Mouse (Mus musculus): Measurements from ENCODE around the gene Tmem80. TPM values are rescaled to one million over a fixed set of nuclear protein-coding genes. Genes with fewer than 3 reads are reported as not detected.

Gene Tmem80
- 15.2 to 22.8 TPM (median 16.4 TPM) in 4 replicates for total RNA-seq (2023)

DNA sequence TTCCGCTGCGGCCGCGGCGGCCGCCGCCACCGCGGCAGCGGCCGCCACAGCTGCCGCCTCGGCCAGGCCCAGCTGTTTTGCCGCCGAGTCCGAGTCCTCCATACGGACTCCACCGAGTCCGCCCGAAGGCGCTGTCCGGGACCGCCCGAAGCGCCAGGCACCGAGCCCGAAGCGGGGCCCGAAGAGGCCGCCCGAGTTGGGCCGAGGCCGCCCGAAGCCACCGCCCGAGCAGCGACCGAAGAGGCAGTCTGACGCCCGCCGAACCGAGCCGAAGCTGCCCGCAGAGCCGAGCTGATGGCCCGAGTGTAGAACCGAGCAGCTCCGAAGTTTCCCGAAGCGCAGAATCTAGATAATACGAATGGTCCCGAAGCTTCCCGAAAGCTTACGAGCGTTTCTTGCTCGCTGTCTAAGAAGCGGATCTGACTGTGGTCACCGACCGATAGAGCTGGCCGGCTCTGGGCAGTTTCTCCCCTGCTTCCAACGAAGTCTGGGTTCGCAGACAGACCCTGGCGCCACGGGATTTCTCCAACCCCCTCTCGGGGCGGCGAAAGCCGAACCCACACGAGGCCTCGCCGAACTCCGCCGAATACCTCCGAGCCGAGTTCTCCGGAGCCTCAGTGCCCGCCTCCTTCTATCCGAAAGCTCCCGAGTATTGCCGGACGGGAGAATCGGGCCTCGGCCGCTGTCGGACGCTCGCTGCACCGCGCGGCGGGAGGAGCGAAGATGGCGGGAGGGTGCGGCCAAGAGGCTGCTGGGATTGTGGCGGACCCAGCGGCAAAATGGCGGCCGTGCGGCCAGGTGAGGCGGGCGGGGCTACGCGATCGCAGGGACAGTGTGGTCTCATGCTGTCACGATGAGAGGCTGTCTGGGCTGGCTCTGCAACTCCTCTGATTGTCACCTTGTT, at the start of gene Tmem80, which contains the start of gene Deaf1:
Gene Tmem80 (plus strand): TSS at position 271 of the 904 bp plus-strand sequence.
Gene Deaf1 (minus strand): TSS at position 222 of the 904 bp plus-strand sequence.

DNA sequence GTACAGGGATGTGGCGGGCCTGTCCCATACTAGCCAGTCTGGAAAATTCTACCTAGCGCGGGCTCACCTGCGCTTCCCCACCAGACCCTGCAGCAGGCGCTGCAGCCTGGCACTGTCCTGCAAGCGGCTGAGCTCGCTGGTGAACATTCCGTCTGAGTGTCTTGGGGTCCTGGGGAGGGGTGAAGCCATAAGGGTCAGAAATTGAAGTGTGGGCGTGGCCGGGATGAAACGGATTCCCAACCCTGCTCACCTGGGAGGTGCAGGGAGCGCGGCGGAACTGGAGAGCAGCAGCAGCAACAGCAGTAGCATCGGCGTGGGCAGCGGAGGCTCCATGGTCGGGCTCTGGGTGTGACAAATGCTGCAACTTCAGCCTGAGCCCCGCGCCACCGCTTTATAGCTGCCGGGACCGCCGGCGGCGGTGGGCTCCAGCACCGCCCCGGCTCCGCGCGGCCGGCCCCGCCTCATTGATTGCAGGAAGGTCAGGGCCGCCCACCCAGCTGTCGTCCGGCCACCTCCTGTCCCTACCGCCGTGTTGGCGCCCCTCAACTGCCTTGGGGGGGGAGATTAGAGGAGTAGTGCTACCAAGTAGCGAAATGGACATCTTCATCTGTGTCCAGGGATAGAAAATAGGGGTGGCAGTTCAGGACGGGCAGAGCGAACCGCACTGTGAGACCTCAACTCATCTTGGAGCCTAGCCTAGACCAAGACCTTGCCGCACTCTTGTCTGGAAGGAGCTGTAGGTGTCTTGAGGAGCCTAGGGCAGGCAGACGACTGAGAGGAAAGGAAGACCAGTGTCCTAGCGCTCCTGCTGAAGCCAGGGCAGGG, 48.6 kb upstream of the Tmem80 start, which contains the start of gene Sct:
Gene Sct (minus strand): TSS at position 368 of the 825 bp plus-strand sequence.

DNA sequence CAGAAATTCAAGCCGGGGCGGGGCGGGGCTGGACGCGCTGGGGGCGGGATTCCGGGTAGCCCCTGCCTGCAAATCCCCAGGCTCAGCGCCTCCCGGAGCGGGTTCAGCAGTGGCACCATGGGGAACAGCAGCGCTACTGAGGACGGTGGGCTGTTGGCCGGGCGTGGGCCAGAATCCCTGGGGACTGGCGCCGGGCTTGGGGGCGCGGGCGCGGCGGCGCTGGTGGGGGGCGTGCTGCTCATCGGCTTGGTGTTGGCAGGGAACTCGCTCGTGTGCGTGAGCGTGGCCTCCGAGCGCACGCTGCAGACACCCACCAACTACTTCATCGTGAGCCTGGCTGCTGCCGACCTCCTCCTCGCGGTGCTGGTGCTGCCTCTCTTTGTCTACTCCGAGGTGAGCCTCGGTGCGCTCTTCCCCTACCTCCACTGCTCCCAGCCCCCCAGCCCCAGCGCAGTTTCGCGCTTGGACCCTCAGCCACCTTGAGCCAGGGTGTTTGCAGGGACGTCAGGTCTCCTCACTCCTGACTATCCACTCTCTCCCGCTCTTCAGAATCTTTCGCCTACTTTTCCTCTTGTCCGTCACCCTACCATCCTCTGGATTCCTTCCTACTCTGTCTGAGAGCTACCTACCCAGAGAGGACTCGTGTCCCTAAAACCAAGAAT, 35.5 kb upstream of the Tmem80 start, which contains the start of gene Drd4:
Gene Drd4 (plus strand): TSS at position 86 of the 662 bp plus-strand sequence.

DNA sequence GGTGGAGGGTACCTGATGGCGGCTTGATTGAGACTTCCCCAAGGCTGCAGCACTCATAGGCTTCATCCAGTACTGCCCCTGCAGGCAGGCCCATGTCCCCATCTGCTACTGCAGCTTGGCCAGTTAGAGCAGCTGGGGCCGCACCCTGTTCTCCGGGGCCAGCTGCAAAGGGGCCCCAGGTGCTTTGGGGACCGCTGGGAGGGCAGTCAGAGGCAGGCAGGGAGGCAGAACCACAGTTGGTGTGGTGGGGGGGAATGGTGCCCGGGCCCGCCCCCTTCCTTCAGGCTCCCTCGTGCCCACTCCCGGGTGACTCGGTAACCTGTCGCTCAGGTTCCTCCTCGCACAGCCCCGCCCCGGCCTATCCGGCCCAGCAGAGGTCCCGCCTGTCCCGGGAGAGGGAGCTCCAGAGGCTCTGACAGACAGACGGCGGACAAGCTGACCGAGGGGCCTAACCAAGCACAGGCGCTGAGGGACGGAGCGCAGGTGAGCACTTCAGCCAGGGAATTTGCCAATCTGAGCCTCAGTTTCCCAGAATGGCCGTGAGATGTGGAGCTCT, 11.1 kb downstream of the Tmem80 start, which contains the start of gene Eps8l2:
Gene Eps8l2 (plus strand): TSS at position 305 of the 556 bp plus-strand sequence.

Other genes with a start within 250 kb of the Tmem80 start
- gene Pkp3, start 249.5 kb upstream of the Tmem80 start, total RNA-seq (2023) = 21.8 to 29.7 TPM (median 25.9 TPM) in 4 replicates
- 32.1 to 49.7 TPM (median 39.6 TPM) in 4 replicates for gene Sigirr, start 227.2 kb upstream of the Tmem80 start, total RNA-seq (2023)
- not detected in 4 replicates for gene Ano9, start 209.9 kb upstream of the Tmem80 start, total RNA-seq (2023)
- gene Ptdss2, start 205.4 kb upstream of the Tmem80 start, total RNA-seq (2023) = 8.0 to 9.8 TPM (median 9.4 TPM) in 4 replicates
- 61.9 to 82.6 TPM (median 69.3 TPM) in 4 replicates for gene Rnh1, start 154.9 kb upstream of the Tmem80 start, total RNA-seq (2023)
- 23.0 to 30.6 TPM (median 27.5 TPM) in 4 replicates for gene Hras, start 133.7 kb upstream of the Tmem80 start, total RNA-seq (2023)
- 6.4 to 9.6 TPM (median 7.2 TPM) in 4 replicates for gene Lrrc56, start 133.6 kb upstream of the Tmem80 start, total RNA-seq (2023)
- 3.9 to 5.0 TPM (median 4.8 TPM) in 4 replicates for gene Lmntd2, start 113.7 kb upstream of the Tmem80 start, total RNA-seq (2023)
- gene Rassf7, start 111.9 kb upstream of the Tmem80 start, total RNA-seq (2023) = 8.9 to 16.1 TPM (median 13.3 TPM) in 4 replicates
- gene Phrf1, start 99.0 kb upstream of the Tmem80 start, total RNA-seq (2023) = 147 to 159 TPM (median 152 TPM) in 4 replicates
- 33.8 to 42.4 TPM (median 37.0 TPM) in 4 replicates for gene Irf7, start 61.3 kb upstream of the Tmem80 start, total RNA-seq (2023)
- gene Cdhr5, start 51.0 kb upstream of the Tmem80 start, total RNA-seq (2023) = not detected in 4 replicates
- not detected in 4 replicates for gene Sct, start 48.6 kb upstream of the Tmem80 start, total RNA-seq (2023)
- not detected in 4 replicates for gene Drd4, start 35.7 kb upstream of the Tmem80 start, total RNA-seq (2023)
- gene Deaf1, start within 50 bp of the Tmem80 start, total RNA-seq (2023) = 33.5 to 54.6 TPM (median 42.7 TPM) in 4 replicates
- 1.0 to 1.3 TPM in 2 of 4 replicates, not detected in the others for gene Eps8l2, start 11.1 kb downstream of the Tmem80 start, total RNA-seq (2023)
- gene Taldo1, start 64.5 kb downstream of the Tmem80 start, total RNA-seq (2023) = 130 to 142 TPM (median 131 TPM) in 4 replicates
- 31.5 to 40.0 TPM (median 35.3 TPM) in 4 replicates for gene Gatd1, start 86.4 kb downstream of the Tmem80 start, total RNA-seq (2023)
- not detected in 4 replicates for gene Cend1, start 101.8 kb downstream of the Tmem80 start, total RNA-seq (2023)
- 37.9 to 49.5 TPM (median 44.6 TPM) in 4 replicates for gene Slc25a22, start 110.2 kb downstream of the Tmem80 start, total RNA-seq (2023)
- 6.9 to 9.3 TPM (median 7.8 TPM) in 4 replicates for gene Pidd1, start 116.3 kb downstream of the Tmem80 start, total RNA-seq (2023)
- gene Rplp2, start 119.6 kb downstream of the Tmem80 start, total RNA-seq (2023) = 2,356 to 2,462 TPM (median 2,431 TPM) in 4 replicates
- gene Pnpla2, start 127.5 kb downstream of the Tmem80 start, total RNA-seq (2023) = 48.4 to 57.9 TPM (median 51.2 TPM) in 4 replicates
- not detected in 4 replicates for gene Cracr2b, start 133.4 kb downstream of the Tmem80 start, total RNA-seq (2023)
- 11.2 to 13.1 TPM (median 12.1 TPM) in 4 replicates for gene Cd151, start 139.7 kb downstream of the Tmem80 start, total RNA-seq (2023)
- 14.1 to 17.7 TPM (median 14.9 TPM) in 4 replicates for gene Polr2l, start 147.4 kb downstream of the Tmem80 start, total RNA-seq (2023)
- 1.0 to 2.8 TPM (median 1.1 TPM) in 4 replicates for gene Tspan4, start 147.5 kb downstream of the Tmem80 start, total RNA-seq (2023)
- gene Chid1, start 212.1 kb downstream of the Tmem80 start, total RNA-seq (2023) = 18.5 to 24.9 TPM (median 20.6 TPM) in 4 replicates
- gene Ap2a2, start 234.4 kb downstream of the Tmem80 start, total RNA-seq (2023) = 35.6 to 44.2 TPM (median 42.8 TPM) in 4 replicates

Measured in B cell, adult 62 days (primary cell).